Mouse (Mus musculus) R1 (cell line): ENCODE results near the gene Mrtfa.

Experiments
- DNase-seq: peaks from one replicate; pipeline ENCODE4 v3.0.0-alpha.2; 2018; ENCODE audit warnings: low read depth, low spot score

The Mrtfa gene

DNA sequence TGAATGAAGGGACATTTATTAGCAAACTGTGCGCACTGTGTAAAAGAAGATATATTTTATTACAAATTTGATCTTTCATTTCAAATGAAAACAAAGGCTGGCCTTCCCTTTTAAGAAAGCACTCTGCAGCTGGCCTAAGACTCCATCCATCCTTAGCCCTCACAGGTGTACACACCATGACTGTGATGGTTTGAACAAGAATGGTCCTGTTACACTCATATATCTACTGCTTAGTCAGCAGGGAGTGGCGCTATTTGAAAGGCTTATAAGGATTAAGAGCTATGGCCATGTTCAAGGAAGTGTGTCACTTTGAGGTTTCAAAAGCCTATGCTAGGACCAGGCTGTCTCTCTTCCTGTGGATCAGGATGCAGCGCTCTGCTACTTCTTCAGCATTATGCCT is 122.8 kb downstream of the Mrtfa start:
- no peak for DNase-seq

DNA sequence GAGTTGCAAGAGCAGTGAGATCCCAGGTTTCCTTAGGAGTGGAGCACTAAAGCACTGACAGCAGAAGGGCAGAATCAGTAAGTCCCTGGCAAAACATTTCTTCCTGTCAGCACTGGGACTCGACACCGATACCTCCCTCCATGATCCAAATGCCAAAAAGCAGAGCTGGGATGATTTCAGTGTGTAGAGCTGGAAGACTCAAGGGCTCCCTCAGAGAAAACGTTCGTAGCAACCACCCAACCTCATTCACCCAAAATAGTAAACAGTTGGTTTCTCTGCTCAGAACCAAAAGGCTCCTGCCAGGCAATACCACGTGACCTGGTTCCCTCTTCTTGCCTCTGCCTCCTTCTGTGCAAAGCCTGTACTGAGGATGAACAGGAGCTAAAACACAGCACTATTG is 123.6 kb downstream of the Mrtfa start:
- no peak for DNase-seq

DNA sequence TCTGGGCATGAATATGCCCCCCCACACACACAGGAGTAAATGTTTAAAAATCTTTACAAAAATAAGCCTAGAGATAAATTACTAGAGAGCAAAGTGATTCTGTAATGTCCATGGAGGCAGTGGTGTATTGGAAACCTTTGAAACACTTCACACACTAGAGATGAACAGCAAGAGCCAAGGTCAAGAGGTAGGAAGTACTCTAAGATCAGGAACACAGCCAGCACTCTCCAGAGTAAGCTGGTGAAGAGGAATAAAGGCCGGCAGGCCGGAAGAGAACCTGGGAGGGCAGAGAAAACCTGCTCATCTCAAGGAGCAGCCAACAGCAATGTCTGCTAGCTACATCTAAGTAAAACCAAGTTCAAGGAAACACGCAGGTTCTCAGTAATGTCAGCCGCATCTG is 125.9 kb downstream of the Mrtfa start:
- DNase-seq = no peak

DNA sequence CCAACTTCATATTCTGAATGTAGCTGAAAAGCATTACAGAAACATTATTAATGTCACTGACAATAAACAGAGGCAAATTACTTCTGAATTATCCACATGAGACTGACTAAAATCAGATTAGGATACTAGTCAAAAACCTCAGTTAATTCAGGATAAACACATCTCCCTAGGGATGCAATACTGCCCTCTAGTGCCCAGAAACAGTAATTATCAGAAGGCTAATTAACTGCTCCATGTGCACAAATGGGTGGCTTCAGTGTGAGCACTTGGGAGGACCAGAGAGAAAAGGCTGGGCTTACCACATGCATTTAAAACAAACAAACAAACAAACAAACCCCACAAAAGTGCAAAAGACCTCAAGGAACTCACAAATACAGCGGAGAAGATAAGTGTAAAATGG is 126.4 kb downstream of the Mrtfa start:
- DNase-seq = peak; percentile 54

DNA sequence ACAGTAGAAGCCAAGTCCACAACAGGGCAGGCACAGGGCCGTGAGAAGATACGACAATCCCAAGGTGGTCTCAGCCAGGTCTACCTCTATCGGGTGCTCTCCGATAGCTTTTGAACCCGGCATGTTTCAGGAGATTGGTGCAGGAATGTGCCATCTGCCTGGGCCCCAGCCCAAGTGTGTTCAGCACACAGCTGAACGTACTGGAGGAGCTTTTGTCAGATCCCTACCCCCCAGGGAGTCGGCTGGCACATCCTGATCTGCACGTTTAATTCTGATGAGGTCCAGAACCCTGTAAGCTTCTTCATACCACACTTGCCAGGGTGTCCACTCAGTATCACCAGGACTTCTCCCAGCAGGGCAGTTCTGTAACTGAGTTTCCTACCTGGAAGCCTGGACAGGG is 127.9 kb downstream of the Mrtfa start:
- DNase-seq = no peak

DNA sequence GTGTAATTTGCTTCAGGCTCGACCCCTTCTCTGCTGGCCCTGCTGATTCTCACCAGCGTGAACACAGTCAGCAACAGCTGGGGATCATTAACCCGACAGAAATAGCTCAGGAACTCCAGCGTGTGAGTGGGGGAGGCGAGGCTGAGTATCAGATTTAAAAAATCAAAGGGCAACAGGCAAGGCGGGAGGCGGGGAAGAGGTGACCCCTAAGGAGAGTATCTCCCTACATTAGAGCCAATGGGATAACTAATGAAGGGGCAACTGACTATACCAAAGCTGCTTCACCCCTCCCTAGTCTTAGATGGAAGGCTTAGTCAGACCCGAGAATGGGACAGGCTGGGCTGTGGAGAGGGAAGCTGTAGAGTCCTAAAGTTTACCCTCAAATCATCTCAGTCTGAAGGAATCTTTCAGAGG is 128.4 kb downstream of the Mrtfa start:
- DNase-seq = no peak

DNA sequence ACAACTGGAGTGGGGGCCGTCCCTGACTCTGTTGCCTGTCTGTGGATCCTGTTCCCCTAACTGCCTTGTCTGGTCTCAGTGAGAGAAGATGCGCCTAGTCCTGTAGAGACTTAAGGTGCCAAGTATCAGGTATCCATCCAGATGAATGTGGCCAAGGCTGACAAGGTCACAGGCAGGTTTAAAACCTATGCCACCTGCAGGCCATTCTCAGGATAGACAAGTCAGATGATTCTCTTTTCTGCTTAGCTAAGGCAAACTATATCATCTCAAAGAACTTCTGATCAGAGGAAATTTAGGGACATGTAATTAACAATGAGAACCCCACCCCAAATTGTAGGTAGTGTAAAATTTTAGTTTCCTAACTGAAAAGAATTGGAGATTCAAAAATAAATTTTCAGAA is 129.6 kb downstream of the Mrtfa start:
- peak; percentile 50 for DNase-seq

DNA sequence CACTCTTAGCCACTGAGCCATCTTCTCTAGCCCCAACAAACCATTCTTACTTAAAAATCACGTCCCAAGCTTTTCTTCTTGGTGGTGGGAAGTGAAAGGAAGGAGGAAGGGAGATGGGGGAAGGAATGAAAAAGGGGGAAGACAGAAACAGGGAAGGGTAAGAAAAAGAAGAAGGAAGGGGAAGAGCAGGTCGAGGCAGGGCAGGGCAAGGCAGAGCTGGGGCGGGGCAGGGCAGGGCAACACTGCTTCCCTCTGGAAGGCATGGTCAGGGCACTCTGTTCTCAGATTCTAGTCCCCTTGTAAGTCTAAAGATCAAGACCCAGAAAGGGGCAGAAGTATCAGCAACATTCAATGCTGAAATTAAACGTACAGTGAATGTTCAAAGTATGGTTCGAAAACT is 132.8 kb downstream of the Mrtfa start:
- no peak for DNase-seq

DNA sequence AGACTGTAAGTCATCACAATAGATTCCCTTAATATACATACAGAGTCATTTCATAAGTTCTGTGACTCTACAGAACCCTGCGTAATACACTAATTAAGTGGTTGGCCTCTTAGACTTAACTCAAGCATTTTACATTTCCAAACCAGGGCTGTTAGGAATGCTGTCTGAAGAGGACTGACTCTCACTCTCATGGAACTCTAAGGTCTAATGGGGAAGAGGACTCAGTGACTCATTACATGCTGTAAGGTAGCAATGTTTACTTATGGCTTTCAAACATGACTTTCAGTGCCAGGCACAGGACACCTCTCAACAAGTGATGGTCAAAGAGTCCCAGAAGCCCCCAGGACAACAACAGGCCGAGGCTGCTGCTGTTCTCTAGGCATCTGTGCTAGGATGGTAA is 135.1 kb downstream of the Mrtfa start:
- DNase-seq = no peak

DNA sequence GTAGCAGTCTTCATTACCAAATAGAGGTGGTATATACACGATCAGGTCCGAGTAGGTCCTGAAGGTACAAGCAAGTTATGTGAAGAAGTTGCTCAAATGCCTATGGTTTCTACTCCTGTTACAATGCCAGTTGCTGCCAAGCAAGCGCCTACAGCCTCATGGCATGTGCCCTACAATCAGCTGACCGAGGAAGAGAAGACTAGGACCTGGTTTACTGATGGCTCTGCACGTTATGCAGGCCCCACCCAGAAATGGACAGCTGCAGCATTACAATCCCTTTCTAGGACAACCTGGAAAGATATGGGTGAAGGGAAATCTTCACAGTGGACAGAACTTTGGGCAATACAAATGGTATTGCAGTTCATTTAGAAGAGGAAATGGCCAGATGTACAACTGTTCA is 138.1 kb downstream of the Mrtfa start:
- no peak for DNase-seq

DNA sequence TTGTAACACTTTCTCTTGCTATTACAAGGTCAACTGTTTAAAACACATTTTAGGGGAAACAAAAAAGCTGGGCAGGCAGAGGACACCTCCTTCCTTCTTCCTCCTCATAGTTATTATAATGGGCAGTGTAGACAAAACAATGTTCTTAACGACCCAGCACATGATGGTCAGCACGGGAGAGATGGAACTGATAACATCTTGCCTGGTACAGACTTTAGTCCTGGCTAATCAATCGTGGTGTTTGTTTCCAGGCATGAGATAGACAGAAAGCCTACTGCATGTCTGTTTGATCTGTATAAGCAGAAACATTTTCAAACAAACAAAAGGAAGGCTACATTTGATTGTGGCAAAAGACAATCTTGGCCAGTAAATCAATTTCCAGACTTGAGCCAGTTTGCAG is 140.1 kb downstream of the Mrtfa start:
- no peak for DNase-seq

DNA sequence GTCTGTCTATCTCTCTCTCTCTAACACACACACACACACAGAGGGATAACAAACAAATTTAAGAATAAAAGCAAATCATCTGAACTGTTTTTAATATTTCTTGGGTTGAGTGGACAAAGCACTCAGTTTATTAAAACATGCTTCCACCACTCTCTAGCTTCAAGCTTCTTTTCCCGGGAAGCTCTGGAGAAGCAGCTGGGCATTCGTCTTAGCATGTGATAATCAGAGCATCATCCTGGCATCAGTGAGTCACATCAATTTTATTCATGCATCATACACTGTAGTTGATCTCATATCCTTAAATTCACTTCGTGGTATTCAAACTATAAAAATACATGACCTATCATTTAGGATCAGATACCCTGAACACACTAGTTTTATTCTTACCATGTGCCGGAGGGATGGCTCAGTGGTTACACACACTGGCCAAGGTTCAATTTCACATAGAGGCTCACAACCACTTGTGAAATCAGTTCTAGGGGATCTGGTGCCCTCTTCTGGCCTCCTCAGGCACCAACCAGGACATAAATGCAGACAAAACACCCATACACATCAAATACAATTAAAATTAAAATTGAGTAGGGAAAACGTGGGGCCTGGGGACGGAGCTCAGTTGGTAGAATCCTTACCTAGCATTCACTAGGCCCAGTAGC is 141.0 kb downstream of the Mrtfa start:
- DNase-seq = peak; percentile 44

DNA sequence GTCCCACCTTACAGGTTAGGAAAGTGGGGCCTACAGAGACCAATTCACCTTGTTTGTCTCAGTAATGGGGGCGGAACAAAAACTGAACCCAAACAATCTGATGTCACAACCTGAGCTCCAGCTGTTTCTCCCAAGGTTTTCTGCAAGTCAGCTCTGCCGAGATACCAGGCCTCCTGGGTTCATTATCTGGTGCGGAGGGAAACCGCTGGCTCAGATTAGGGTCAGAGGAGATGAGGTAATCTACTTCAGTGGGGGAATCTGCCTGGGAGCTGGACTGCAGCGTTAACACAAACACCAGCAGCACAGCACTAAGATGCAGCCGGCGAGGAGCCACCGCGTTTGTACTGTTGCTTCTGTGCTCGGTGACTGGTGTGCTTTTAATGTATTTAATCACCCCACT is 143.1 kb downstream of the Mrtfa start:
- no peak for DNase-seq

DNA sequence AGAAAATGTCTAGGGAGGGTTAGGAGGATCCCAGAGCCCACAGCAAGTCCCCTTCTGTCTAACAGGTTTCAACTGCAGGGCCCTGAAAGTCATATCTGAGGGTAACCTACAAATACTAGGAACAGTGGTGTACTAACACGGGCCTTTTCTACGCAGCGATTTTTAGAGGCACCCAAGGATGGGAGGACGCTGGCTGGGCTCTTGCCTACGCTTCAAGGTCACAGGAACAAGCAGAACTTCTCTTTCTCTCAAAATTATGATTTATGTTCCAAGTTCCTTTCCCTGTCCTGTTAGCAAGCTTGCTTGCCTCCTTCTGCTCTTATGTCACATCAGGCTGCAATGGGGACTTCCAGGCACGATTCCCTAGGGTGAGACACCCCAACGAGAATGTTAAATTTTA is 144.5 kb downstream of the Mrtfa start:
- DNase-seq = no peak

DNA sequence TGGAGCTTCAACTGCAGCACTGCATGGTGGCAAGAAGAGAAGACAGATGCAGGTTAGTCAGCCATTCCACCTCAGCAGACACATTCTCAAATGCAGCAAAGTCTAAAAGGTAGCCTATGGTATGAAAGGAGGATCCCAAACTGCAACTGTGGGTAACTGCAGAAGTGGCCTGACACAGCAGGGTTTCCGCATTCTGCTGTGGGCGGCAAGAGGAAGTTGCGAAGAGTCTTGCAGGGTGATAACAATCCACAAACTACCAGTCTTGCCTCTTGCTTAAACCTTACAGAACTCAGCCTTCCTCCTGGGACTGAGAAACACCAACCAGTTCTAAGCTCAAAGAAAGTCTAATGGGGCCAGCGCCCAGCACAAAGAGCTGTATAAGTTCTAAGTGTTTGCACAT is 145.2 kb downstream of the Mrtfa start:
- DNase-seq = no peak

DNA sequence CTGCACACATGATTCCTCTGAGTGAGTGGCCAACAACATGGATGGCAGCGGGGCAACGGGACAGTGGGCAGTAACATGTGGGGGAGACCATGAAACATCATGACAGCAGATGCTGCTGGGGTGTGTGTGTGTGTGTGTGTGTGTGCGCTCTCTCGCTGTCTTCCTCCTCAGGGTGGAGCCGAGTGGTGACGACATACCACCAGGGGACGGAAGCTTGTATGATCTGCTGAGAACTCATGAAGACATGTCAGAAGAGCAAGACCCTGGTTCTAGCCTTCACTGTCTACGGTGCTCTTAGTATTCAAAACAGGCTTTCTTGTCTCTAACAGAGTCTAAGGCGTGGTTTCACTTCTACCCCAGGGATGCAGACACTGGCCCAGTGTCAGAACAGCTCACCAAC is 146.1 kb downstream of the Mrtfa start:
- no peak for DNase-seq

DNA sequence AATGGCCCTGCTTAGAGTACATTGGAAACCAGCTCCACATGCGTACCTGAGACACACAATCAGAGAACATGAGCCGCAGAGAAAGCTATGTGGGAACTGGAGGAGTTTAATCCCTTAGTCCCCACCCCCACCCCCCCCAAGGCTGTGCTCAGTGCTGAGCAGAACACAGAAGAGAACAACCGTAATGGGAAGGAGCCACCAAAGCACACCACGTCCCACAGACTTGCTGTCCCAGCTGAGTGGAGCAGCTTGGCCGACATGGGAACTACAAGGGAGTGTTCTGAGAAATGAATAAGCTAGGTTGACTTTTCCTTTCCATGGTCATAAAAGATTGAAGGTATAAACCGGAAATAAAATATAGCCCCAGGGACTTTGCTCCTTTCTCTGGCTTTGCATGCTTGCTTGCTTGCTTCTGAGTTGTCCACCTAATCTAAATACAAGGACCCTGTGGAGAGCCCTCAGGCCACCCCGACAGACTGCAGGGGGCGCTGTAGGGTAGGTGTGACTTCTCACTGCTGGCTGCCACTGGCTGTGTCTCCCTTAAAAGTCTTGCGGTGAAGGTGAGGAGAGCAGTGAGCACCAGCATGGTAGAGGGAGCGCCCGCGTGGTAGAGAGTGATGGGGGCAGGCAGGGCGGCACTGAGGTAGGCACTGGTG is 148.2 kb downstream of the Mrtfa start:
- peak; percentile 64 for DNase-seq

DNA sequence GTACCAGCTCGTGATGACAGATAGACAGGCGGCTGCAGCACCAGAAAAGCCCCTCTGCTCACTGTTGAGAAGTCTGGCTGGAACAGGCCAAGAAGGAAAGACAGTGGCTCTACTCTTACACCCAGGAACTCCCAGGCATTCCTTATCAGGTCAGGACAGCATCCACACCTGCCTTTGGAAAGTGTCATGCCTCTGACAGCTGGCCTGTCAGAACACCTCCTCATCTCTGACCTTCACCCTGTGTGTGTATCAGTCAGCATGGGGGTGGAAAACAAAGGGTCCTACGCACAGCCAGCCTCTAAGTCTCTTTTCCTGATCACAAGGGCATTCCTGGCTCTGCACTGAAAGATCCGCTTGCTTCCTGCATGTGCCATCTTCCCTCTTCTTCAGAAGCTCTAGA is 148.8 kb downstream of the Mrtfa start:
- DNase-seq = no peak

DNA sequence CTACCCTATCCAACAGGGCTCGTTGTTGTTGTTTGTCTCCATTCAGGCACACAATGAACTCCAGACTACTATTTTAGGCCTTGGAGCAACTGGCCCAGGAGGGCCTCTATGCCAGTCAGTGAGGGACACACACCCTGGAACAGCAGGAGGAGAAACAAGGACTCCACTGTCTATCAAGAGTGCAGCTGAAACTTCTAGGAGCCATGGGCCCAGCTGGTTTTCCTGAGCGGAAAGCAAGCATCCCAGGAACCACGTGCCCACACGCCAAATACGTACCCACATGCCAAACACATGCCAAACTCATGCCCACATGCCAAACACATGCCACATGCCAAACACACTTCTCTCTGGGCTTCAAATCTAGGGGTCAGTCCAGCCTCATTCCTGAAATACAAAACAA is 152.1 kb downstream of the Mrtfa start:
- DNase-seq = no peak

DNA sequence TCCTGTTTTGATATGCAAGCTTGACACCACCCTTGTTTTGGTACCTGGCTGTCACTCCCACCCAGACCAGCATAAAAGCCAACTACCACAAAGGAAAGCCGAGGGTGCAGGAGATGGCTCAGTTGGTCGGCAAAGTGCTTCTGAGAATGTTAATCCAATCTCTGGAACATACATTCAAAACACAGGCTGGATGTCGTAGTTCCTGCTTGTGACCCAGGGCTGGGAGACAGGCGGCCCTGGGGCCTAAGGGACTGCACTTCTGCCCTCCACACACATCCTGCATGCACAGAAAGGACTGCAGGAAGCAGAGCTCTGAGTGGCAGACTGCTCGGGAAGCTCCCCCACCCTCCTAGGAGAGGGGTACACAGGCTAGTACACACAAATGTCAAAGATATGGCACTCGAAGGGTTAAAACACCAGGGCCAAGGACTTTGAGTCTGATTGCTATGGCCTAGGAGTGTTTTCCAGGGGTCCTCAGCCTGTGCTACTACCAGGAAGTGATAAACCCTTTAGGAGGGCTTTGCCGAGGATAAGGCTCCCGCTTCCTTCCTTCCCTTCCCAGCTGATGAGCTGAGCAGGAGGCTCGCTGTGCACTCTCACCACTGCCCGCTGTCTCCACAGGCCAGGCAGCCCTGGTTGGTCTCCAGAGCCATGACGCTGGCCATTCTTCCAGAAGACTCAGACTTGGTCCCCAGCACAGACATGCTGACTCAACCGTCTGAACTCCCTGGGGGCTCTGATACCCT is 155.0 kb downstream of the Mrtfa start:
- no peak for DNase-seq

DNA sequence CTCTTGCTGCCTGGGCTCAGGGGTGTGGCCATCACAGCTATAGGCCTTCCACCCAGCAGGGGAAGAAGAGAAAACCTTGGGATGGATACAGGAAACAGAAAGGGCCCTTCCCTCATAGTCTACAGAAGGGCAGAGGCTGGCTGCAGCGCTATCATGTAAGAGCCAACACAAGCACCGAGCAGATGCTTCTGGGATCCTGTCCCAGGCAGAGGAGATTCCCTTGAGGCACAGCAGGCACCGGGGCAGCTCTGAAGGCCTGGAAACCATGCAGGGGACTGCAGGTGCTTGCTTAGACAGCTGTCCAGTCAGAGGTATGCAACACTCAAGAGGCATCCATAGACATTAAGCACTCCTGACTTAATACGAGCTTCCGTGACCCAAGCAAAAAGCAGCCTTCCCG is 156.4 kb downstream of the Mrtfa start:
- no peak for DNase-seq

DNA sequence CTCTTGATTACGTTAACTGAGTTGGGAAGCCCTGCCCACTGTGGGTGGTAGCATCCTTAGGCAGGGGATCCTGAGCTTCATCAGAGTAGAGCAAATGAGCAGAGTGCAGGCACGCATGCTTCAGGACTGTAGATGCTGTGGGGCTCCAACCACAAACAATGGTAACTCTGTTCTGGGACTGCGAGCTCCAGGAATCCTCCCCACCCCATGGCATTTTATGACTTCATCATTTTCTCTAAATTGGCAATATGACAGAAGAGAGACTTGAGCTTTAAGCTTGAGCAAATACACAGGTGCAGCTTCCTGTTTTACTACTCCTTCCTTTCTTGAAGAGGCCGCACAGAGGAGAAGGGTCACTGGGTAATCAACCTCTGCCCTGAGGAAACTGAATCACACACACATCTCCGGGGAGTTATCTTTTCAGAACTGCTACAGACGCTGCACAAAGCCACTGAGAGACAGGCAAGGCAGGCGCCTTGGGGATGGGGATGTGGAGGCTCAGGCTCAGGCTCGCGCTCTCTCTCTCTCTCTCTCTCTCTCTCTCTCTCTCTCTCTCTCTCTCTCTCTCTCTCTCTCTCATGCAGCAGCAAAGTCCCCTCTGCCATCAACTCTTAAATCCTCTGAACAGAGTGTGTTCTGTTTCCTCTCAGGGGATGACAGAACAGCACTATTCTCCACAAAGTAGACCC is 157.5 kb downstream of the Mrtfa start:
- DNase-seq = no peak

DNA sequence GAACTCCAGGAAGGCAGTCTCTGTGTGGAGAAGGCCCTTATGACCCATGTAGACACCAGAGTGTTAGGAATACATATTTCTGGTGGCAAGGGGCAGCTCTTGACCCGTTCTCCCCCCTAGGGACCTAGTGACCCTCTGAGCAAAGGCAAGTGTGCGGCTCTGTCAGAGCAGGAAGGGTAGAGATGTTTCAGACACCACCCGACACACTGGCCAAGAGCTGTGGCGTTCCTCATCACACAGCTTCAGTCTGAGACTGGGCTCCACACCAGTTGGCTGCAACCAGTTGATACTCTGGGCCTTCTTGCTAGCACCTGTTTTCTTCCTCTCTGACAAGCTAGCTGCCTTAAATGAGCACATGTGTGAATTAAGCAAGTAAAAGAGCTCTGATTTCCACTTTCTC is 158.9 kb downstream of the Mrtfa start:
- DNase-seq = no peak
